Mouse (Mus musculus) bone marrow, adult 2 months (tissue): ENCODE measurements around the gene Lasp1. TPM values are rescaled to one million over a fixed set of nuclear protein-coding genes. Genes with fewer than 3 reads are reported as not detected.

ENCODE experiments used
- H3K27ac ChIP-seq: fragments of 200-500 bp; 2 replicates; pipeline ENCODE4 v1.5.1; 2012; ENCODE audit warnings: low read depth, mild to moderate bottlenecking, control low read depth, inconsistent platforms, low read length; ENCODE audit not compliant: control insufficient read depth, poor library complexity, insufficient read depth
- H3K4me1 ChIP-seq: fragments of 200-500 bp; 2 replicates; pipeline ENCODE4 v1.6.1; 2011; ENCODE audit warnings: low read length; ENCODE audit not compliant: control insufficient read depth, insufficient read depth
- H3K4me3 ChIP-seq: fragments of 200-500 bp; replicated peaks from 2 replicates; pipeline ENCODE3; 2011; ENCODE audit warnings: mild to moderate bottlenecking, low read depth, low read length, control low read depth; ENCODE audit not compliant: control insufficient read depth
- CTCF ChIP-seq: fragments of 200-500 bp; IDR thresholded peaks from 2 replicates; pipeline ENCODE4 v1.5.1; 2011; ENCODE audit warnings: low read length, control low read depth; ENCODE audit not compliant: control insufficient read depth, insufficient read depth
- POLR2A ChIP-seq: fragments of 200-500 bp; IDR thresholded peaks from 2 replicates; pipeline ENCODE4 v1.6.1; 2011; ENCODE audit warnings: low read depth, mild to moderate bottlenecking, control low read depth, low read length, borderline replicate concordance; ENCODE audit not compliant: control insufficient read depth
- WGBS: fragments of 180-500 bp; shearing (Covaris S2); methylation state at CpG from one replicate; pipeline ENCODE4 v1.1.7; 2018; 5-methylcytosine and 5-hydroxymethylcytosine counted together
- polyA plus RNA-seq: library from polyadenylated mRNA; stranded (reverse); fragments of >200 nt; gene quantifications from 2 replicates; pipeline ENCODE4 v1.2.4, GENCODE M21; 2011; ENCODE audit warnings: low replicate concordance; ENCODE audit not compliant: missing spikeins, insufficient read depth, insufficient read length

Gene Lasp1
- polyA plus RNA-seq, 1 experiment, result 99.2 TPM

- Histone ChIP-seq H3K27ac (no peak overlapping the region), H3K4me3 (no peak overlapping the region), H3K4me1 (peaks cover 2% of the 10 kb centered on the region; the same call in 1 of the 2 replicates)
- TF ChIP-seq CTCF, result no peak
- TF ChIP-seq POLR2A, result no peak
- 50% methylated on average over 9 of the region's 9 CpGs for WGBS
Measured at GRCm38 (mm10) chr11:97804841-97805661, 6.3 kb downstream of the Lasp1 start.

- WGBS, result 78% methylated on average over 15 of the region's 15 CpGs
- no peak overlapping the region for H3K4me3 ChIP-seq
- H3K4me1 ChIP-seq, result peaks cover 4% of the 10 kb centered on the region; the same call in 1 of the 2 replicates
- TF ChIP-seq CTCF, result no peak
- no peak overlapping the region for H3K27ac ChIP-seq
Measured at GRCm38 (mm10) chr11:97805662-97806612, 7.1 kb downstream of the Lasp1 start.

DNA sequence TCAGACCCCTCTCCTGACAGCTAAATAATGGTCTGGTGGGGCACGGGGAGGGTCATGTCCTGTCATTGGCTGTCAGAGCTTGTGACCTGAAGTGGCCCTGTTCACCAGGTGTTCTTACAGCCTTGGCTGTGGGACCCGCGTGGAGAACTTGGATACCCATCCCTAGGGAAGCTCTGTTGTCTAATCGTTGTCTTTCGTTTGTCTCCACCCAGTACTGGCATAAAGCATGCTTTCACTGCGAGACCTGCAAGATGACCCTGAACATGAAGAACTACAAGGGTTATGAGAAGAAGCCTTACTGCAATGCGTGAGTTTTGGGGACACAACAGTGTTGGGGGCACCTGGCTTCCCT, 7.8 kb downstream of the Lasp1 start:
- TF ChIP-seq CTCF, result no peak
- TF ChIP-seq POLR2A, result no peak
- H3K27ac ChIP-seq, result no peak overlapping the region
- H3K4me1 ChIP-seq, result peaks cover 4% of the 10 kb centered on the region; the same call in 1 of the 2 replicates
- no peak overlapping the region for H3K4me3 ChIP-seq
- 83% methylated on average over 7 of the region's 7 CpGs for WGBS

GRCm38 (mm10) chr11:97807626-97808025, 8.8 kb downstream of the Lasp1 start:
- TF ChIP-seq POLR2A (no peak), CTCF (no peak)
- peaks cover 2% of the 10 kb centered on the region; the same call in 1 of the 2 replicates for H3K4me1 ChIP-seq
- H3K4me3 ChIP-seq, result no peak overlapping the region
- H3K27ac ChIP-seq, result no peak overlapping the region
- 54% methylated on average over 6 of the region's 6 CpGs for WGBS

- Histone ChIP-seq H3K4me3 (no peak overlapping the region), H3K27ac (no peak overlapping the region), H3K4me1 (peaks cover 2% of the 10 kb centered on the region; the same call in 1 of the 2 replicates)
- WGBS, result 67% methylated on average over 2 of the region's 2 CpGs
- TF ChIP-seq POLR2A (no peak), CTCF (no peak)
Measured at GRCm38 (mm10) chr11:97808093-97808492, 9.3 kb downstream of the Lasp1 start.

GRCm38 (mm10) chr11:97808621-97809234, 9.9 kb downstream of the Lasp1 start:
- Histone ChIP-seq H3K4me3 (no peak overlapping the region), H3K4me1 (peaks cover 5% of the 10 kb centered on the region), H3K27ac (no peak overlapping the region)
- 79% methylated on average over 5 of the region's 5 CpGs for WGBS
- TF ChIP-seq POLR2A (no peak), CTCF (no peak)

- TF ChIP-seq CTCF, result no peak
- no peak for TF ChIP-seq POLR2A
- 63% methylated on average over 7 of the region's 7 CpGs for WGBS
- Histone ChIP-seq H3K4me1 (peaks cover 5% of the 10 kb centered on the region), H3K27ac (no peak overlapping the region), H3K4me3 (no peak overlapping the region)
Measured at GRCm38 (mm10) chr11:97809235-97810121, 10.7 kb downstream of the Lasp1 start.
